Mouse (Mus musculus) forebrain, postnatal 0 days (tissue): ENCODE measurements around the gene Prss57. TPM values are rescaled to one million over a fixed set of nuclear protein-coding genes. Genes with fewer than 3 reads are reported as not detected.

Experiments
- ATAC-seq: fragments of 200-750 bp; cut with Nextera tagmentation; 2 replicates; pipeline ENCODE4 v1.8.0; 2017; ENCODE audit warnings: mild to moderate bottlenecking, moderate library complexity
- DNase-seq: peaks from one replicate; pipeline ENCODE4 v3.0.0-alpha.2; 2015
- H3K27ac ChIP-seq: fragments of 300-500 bp; sonication (generic); 2 replicates; pipeline ENCODE4 v1.5.1; 2014; ENCODE audit warnings: low read depth, mild to moderate bottlenecking, antibody characterized with exemption, low read length, moderate library complexity, mixed read lengths
- H3K27me3 ChIP-seq: fragments of 300-500 bp; sonication (generic); 2 replicates; pipeline ENCODE4 v1.6.1; 2014; ENCODE audit warnings: mild to moderate bottlenecking, low read length, mixed read lengths; ENCODE audit not compliant: insufficient read depth
- H3K36me3 ChIP-seq: fragments of 300-500 bp; sonication (generic); 2 replicates; pipeline ENCODE4 v1.6.1; 2014; ENCODE audit warnings: mild to moderate bottlenecking, moderate library complexity; ENCODE audit not compliant: insufficient read depth
- H3K4me1 ChIP-seq: fragments of 300-500 bp; sonication (generic); 2 replicates; pipeline ENCODE4 v1.6.1; 2014; ENCODE audit warnings: antibody characterized with exemption; ENCODE audit not compliant: insufficient read depth
- H3K4me2 ChIP-seq: fragments of 300-500 bp; sonication (generic); 2 replicates; pipeline ENCODE4 v1.6.1; 2014; ENCODE audit warnings: low read depth, mild to moderate bottlenecking, moderate library complexity
- H3K4me3 ChIP-seq: fragments of 300-500 bp; sonication (generic); 2 replicates; pipeline ENCODE4 v1.5.1; 2014; ENCODE audit warnings: low read depth, low read length, mixed read lengths
- H3K9ac ChIP-seq: fragments of 300-500 bp; sonication (generic); 2 replicates; pipeline ENCODE4 v1.6.1; 2014; ENCODE audit warnings: mild to moderate bottlenecking
- H3K9me3 ChIP-seq: fragments of 300-500 bp; sonication (generic); 2 replicates; pipeline ENCODE4 v1.6.1; 2016; ENCODE audit warnings: low read length
- CTCF ChIP-seq: sonication (generic); IDR thresholded peaks from 2 replicates; pipeline ENCODE4 v1.5.1; 2016; ENCODE audit warnings: antibody characterized with exemption, control low read depth, low read depth
- WGBS: fragments of 180-500 bp; shearing (Covaris S2); extraction: QIAGEN DNeasy Blood & Tissue Kit; methylation state at CpG from one replicate; pipeline ENCODE4 v1.1.7; 2014; 5-methylcytosine and 5-hydroxymethylcytosine counted together
- polyA plus RNA-seq: library from polyadenylated mRNA; unstranded; fragments of >200 nt; fragmentation: Nextera tagmentation; extraction: Ambion mirVana; gene quantifications from 2 replicates; pipeline ENCODE4 v1.2.1, GENCODE M21; 2015
- total RNA-seq: library from RNA; depleted of rRNA; stranded (reverse); fragments of >200 nt; gene quantifications from 2 replicates; pipeline ENCODE4 v1.2.3, GENCODE M21; 2014; rRNA removed

Gene Prss57
- total RNA-seq: 0.31 TPM in 1 of 2 replicates, not detected in the other
- polyA plus RNA-seq: 0.35 and 0.67 TPM in 2 replicates

DNA sequence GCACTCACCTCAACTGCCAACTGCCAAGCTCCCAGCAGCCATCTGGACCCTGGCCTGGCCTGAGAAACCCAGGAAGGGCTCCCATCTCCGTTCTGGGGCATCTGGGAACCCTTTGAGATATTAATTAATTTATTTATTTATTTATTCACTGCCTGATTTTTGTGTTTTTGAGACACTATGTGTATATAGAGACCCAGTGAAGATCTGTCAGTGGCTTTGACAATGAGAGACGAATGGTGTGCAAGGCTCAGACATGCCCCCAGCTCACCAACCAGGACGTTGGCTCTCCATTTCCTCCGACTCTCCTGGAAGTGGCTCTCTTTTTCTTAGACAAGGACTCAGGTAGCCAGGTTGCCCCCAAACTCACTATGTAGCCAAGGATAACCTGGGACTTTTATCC lies at the start of gene Prss57:
Prss57 (minus strand) TSS at position 101 of the 400 bp plus-strand sequence.
- no peak within 1 kb of the TSS for H3K4me2 ChIP-seq
- no peaks in the 10 kb centered on the region for H3K9me3 ChIP-seq
- no peak for ATAC-seq
- no peak within 1 kb of the TSS for H3K4me3 ChIP-seq
- TF ChIP-seq CTCF: no peak
- H3K27me3 ChIP-seq: no peaks in the 10 kb centered on the region
- 0 out of 2 replicates have a peak, but pooled peaks cover 7% of the 10 kb centered on the region for H3K4me1 ChIP-seq
- no peaks in the 10 kb centered on the region for H3K36me3 ChIP-seq
- no peak within 1 kb of the TSS for H3K9ac ChIP-seq
- no peak for DNase-seq
- no peak within 1 kb of the TSS for H3K27ac ChIP-seq
- WGBS: 90% methylated on average over 4 of the region's 4 CpGs

DNA sequence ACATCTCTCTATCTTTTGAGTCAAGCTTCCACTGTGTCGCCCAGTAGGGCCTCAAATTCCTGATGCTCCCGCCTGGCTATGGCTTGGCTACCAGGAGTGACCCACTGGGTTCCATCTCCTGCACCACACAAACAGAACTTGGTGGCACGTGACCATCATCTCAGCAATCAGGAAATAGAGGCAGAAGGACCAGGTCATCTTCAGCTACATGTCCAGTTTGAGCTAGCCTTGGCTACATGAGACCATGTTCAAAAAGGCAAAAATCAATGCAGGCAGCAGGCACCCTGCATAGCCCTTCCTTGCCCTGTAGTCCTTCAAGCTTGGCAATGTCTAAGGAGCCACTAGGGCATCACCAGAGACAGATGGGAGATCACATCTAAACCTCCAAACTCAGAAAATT lies 49.3 kb upstream of the Prss57 start:
- peak overlapping the region; percentile 64; the same call in 1 of the 2 replicates for H3K27ac ChIP-seq
- DNase-seq: no peak
- no peaks in the 10 kb centered on the region for H3K4me1 ChIP-seq
- 91% methylated on average over 3 of the region's 3 CpGs for WGBS
- TF ChIP-seq CTCF: no peak
- H3K9ac ChIP-seq: 0 out of 2 replicates have a peak overlapping the region, but pooled peaks have one; percentile 40
- no peak overlapping the region for H3K4me3 ChIP-seq
- H3K36me3 ChIP-seq: no peaks in the 10 kb centered on the region
- H3K27me3 ChIP-seq: no peaks in the 10 kb centered on the region
- no peak for ATAC-seq
- H3K4me2 ChIP-seq: peak overlapping the region; percentile 60; the same call in 1 of the 2 replicates
- H3K9me3 ChIP-seq: no peaks in the 10 kb centered on the region

DNA sequence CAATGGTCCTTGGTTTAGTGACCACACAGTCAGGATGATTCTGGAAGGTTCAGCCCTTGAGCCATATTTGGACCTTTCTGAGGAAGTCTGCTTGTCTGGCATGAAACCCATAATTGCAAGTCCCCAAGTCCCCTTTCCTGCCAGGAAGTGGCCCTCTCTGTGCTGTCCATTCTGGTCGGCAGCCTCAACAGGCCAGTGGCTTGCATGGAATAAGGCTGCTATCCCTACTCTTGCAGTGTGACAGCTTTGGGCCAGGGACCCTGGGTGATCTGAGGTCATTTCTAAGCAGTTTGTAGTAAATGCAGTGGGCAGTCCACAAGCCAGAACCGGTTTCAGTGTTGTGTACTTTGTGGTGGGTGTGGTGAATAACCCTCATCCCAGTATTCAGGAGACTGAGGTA lies 47.4 kb upstream of the Prss57 start:
- 73% methylated on average over 2 of the region's 2 CpGs for WGBS
- DNase-seq: no peak
- Histone ChIP-seq H3K4me2 (no peak overlapping the region), H3K27ac (no peak overlapping the region), H3K4me3 (no peak overlapping the region), H3K27me3 (no peaks in the 10 kb centered on the region), H3K9ac (no peak overlapping the region), H3K36me3 (no peaks in the 10 kb centered on the region), H3K4me1 (no peaks in the 10 kb centered on the region), H3K9me3 (no peaks in the 10 kb centered on the region)
- no peak for ATAC-seq
- no peak for TF ChIP-seq CTCF

DNA sequence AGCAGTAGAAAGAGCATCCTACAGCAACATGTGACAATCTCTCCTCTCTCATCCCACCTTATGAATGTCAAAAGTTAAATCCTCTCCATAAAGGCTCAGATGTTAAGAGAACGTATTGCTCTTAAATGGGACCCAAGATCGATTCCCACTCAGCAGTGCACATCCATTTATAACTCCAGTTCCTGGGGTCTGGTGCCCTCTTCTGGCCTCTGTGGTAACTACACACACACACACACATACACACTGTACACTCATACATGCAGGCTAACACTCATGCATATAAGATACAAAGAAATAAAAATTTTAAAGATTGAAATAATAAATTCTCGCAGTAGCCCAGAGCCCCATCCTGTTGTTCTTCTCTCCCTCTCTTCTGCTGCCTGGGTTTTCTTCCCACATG lies 46.2 kb upstream of the Prss57 start:
- H3K36me3 ChIP-seq: no peaks in the 10 kb centered on the region
- no peak for ATAC-seq
- 95% methylated on average over 3 of the region's 3 CpGs for WGBS
- no peak for TF ChIP-seq CTCF
- DNase-seq: no peak
- H3K27ac ChIP-seq: no peak overlapping the region
- H3K27me3 ChIP-seq: no peaks in the 10 kb centered on the region
- H3K9me3 ChIP-seq: no peaks in the 10 kb centered on the region
- H3K9ac ChIP-seq: no peak overlapping the region
- no peak overlapping the region for H3K4me3 ChIP-seq
- H3K4me2 ChIP-seq: no peak overlapping the region
- H3K4me1 ChIP-seq: no peaks in the 10 kb centered on the region

DNA sequence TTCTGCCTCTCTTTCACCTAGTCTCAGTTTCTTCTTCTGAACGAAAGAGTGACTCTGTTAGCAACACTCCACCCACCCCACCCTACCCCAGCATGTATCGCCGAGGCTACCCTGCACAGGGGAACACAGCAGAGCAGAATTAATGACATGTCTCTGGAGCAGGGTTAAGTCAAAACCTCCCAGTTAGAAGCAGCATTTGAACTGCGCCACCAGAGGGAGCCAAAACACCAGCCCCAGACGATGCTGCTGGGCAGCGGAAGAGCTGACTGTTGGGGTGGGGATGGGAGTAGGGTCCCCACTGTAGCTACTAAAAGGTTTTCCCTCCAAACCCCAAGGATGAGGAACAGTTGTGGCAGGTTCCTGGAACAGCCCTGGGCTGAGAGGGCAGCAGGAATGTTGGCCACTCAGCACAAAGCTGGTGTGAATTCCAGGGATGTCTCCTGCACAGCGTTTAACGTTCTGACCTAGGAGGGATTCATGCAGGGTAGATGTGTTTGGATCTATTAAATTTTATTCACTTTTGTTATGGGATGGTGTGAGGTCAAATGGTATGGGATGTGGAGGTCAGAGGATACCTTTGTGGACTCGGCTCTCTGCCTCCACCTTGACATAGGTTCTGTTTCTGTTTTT lies 44.1 kb upstream of the Prss57 start:
- no peak overlapping the region for H3K4me3 ChIP-seq
- no peaks in the 10 kb centered on the region for H3K4me1 ChIP-seq
- no peaks in the 10 kb centered on the region for H3K36me3 ChIP-seq
- peak; percentile 96 for TF ChIP-seq CTCF
- 26% methylated on average over 9 of the region's 9 CpGs for WGBS
- H3K9me3 ChIP-seq: no peaks in the 10 kb centered on the region
- no peak overlapping the region for H3K4me2 ChIP-seq
- no peak overlapping the region for H3K9ac ChIP-seq
- no peak overlapping the region for H3K27ac ChIP-seq
- peak; percentile 84 for DNase-seq
- peak; percentile 84 for ATAC-seq
- no peaks in the 10 kb centered on the region for H3K27me3 ChIP-seq

DNA sequence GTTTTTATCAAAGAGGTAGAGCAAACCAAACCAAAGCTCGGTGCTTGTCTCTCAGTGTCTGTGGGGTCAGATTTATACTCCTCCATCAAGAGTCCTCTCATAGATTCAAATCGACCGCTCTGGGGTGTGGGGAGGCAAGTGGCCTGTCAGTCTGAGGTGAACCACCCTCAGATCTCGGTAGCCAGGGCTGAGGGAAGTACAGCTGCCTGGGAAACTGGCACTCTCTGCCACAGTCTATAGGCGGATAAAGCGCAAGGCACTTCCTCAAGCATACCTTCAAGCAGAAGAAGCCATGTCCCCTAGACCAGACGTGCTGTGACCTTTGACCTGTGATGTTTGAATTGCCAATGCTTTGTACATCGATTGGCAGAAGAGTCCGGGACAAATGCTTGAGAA lies 42.0 kb upstream of the Prss57 start:
- DNase-seq (no peak), ATAC-seq (no peak)
- no peak overlapping the region for H3K4me3 ChIP-seq
- no peaks in the 10 kb centered on the region for H3K9me3 ChIP-seq
- H3K4me1 ChIP-seq: no peaks in the 10 kb centered on the region
- H3K9ac ChIP-seq: no peak overlapping the region
- H3K27ac ChIP-seq: no peak overlapping the region
- H3K4me2 ChIP-seq: no peak overlapping the region
- TF ChIP-seq CTCF: no peak
- H3K36me3 ChIP-seq: no peaks in the 10 kb centered on the region
- no peaks in the 10 kb centered on the region for H3K27me3 ChIP-seq
- WGBS: 80% methylated on average over 9 of the region's 9 CpGs

DNA sequence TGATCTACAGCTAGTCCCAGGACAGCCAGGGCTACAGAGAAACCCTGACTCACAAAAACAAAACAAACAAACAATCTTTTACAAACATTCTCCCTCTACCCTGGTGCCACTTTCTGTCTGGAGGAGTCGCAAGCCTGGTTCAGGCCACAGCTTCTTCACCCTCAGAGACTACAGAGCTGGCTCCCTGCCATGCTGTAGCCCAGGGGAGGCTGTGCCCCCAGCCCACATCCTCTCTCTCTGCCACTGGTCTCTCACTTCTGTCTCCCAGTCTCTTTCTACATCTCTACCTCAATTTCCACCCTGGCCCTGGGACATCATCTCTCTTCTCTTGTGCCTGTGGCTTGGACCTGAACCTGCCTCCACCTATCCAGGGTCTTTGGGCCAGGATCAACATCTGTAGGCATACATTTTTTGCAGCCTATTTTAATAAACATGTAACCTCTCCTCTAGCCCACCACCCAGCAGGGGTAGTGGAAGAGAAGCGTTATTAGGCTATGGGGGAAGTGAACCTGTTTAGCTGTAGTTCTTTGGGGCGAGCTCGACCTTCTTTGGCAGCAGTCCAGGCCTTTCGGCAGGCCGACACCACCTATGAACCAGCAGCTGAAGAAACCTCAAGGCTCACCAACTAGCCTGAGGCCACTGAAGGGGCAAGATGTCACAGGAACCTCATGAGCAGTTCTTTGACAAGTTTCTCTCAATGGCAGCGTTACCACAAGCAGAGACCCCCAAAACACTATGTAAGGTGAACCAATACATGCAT lies 41.4 kb upstream of the Prss57 start:
- H3K36me3 ChIP-seq: no peaks in the 10 kb centered on the region
- no peaks in the 10 kb centered on the region for H3K27me3 ChIP-seq
- no peaks in the 10 kb centered on the region for H3K4me1 ChIP-seq
- no peak for TF ChIP-seq CTCF
- ATAC-seq: no peak
- H3K4me3 ChIP-seq: no peak overlapping the region
- H3K9me3 ChIP-seq: no peaks in the 10 kb centered on the region
- H3K4me2 ChIP-seq: no peak overlapping the region
- H3K9ac ChIP-seq: no peak overlapping the region
- H3K27ac ChIP-seq: no peak overlapping the region
- DNase-seq: no peak
- WGBS: 56% methylated on average over 7 of the region's 7 CpGs
